Mouse (Mus musculus): ENCODE results near the gene Klk7.

- TF ChIP-seq CTCF (IDR thresholded peaks at IDR 0.05) (no peak), EP300 (IDR thresholded peaks at IDR 0.05) (no peak)
Observed at GRCm38 (mm10) chr7:43854642-43855380, 43.7 kb downstream of the Klk7 start.
